Mouse (Mus musculus): ENCODE results near the gene Wdr17.

GRCm38 (mm10) chr8:54876458-54876857, 10.5 kb downstream of the Wdr17 start:
- no peak for TF ChIP-seq CTCF (IDR thresholded peaks at IDR 0.05; ENCODE audit: extremely low read depth, insufficient read depth, low read length)
- TF ChIP-seq POLR2A (IDR thresholded peaks at IDR 0.05; ENCODE audit: extremely low read depth, insufficient read depth, low read length), result no peak

Data from cortical plate, adult 2 months (tissue).